Mouse (Mus musculus) right cerebral cortex, postnatal 36 days (tissue): ENCODE results near the gene Gm32742.

ENCODE experiments used
- DNase-seq, 2 experiments: peaks; one replicate each; pipeline ENCODE4 v3.0.0; 2022; ENCODE audit warnings: low spot score in 2 of 2, mixed read lengths in 1 of 2

The Gm32742 gene

GRCm38 (mm10) chr9:51165312-51166180, at the start of gene Gm32742:
TSS of gene Gm32742 (minus strand) at chr9:51165517.
- no peak for DNase-seq

DNA sequence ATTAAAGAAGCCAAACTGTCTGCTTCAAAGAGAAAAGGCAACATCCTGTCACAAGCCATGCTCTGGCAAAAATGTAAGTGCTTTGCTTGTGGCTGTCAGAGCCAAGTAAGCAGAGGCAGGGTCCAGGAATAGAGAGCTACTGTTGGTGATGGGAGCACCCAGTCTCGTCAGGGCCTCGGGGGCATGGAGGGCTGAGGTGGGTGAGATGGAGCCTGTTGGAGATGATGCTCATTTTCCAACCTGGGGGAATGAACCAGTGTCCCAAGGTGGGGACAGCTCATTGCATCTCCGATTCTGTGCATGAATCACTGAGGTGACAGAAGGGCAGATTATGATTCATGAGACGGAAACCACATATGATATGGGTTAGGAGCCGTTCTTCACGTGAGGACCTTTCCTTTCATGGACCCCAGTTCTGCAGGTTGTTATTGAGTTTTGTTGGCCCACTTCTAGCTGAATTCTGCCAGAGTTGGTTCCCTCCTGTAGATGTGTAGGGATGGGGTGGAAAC, 48.5 kb upstream of the Gm32742 start:
- DNase-seq = no peak

- DNase-seq = no peak
Measured at GRCm38 (mm10) chr9:51213023-51213728, 47.9 kb upstream of the Gm32742 start, which contains the start of gene Pou2af1. TSS of gene Pou2af1 (plus strand) at chr9:51213708.

DNA sequence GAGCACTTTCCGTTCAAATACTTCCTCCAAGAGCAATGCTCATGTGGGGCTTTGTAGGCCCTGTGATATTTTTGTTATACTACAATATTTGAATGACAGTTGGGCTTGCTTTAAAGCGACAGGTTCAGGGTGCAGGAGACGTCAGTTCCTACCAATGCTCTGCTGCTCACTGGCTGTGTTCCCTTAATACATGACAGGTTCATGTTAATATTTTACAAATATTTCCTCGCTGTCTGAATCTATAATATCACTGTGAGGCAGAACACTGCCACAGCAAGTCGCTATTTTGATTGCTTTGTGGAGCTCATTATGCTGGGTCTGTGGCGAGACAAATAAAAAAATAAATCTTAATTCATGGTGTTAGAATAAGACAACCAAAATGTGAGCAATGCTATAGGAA, 45.9 kb upstream of the Gm32742 start:
- DNase-seq = no peak

- no peak for DNase-seq
Measured at GRCm38 (mm10) chr9:51208974-51209332, 43.6 kb upstream of the Gm32742 start.

- DNase-seq = no peak
Measured at GRCm38 (mm10) chr9:51194790-51195189, 29.5 kb upstream of the Gm32742 start.

GRCm38 (mm10) chr9:51190655-51191054, 25.3 kb upstream of the Gm32742 start:
- DNase-seq = no peak

GRCm38 (mm10) chr9:51185871-51186270, 20.6 kb upstream of the Gm32742 start:
- no peak for DNase-seq

DNA sequence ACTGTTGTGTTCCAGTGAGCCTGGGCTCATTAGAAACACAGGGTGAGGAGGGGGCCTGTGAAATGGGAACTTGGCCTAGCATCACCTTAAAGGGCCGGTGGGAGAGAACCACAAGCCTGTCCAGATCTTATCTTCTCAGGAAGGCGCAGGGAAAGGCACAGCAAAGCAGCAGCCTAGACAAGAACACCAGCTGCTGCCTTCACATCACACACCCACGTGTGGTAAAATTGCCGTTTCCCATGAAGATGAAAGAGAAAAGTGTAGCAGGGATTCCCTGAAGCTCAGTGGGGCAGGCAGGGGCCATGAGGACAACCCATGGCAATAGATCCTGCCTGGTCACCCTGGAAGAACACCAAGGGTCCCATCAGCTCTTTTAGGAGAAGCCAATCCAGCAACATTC, 20.1 kb upstream of the Gm32742 start:
- peak; percentile 46 to 62 for DNase-seq

GRCm38 (mm10) chr9:51182716-51183710, 17.7 kb upstream of the Gm32742 start:
- no peak for DNase-seq

GRCm38 (mm10) chr9:51180621-51181020, 15.3 kb upstream of the Gm32742 start:
- peak; percentile 55 to 56 for DNase-seq

DNA sequence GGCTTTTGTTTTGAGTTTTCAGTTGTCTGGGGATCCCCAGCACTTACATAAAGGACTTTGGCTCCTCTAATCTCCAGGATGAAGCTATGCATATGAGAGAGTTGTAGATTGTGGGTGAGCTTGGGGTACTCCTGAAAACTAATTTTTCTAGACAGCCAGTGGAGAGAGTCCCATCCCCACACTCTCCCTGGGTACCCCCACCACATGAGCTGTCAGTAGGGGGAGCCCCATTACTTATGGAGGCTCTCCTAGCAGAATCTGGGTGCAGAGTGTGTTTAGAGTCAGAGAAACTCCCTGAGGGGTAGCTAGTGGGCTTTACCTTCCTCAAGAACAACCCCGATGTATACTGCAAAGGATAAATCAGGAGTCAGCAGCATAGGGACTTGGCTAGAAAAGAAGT, 13.0 kb upstream of the Gm32742 start:
- no peak for DNase-seq

DNA sequence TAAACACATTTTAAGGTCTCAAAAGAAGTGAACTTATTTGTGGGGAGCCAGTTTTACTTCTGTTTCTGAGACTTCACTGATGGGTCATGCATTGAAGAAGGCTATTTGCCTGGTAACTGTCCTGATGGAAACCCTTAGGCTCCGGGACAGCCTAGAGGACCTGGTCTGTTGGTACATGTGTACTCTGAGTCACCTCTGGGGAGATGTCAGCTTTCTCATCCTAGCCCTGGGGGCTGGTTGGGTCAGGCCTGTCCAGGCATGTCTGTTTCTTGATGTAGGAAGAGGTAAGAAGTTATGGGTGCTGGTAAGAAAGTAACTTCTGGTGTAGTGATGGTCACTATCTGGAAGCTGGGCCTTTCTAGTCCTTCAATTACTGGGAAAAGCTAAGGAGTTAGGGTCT, 10.4 kb upstream of the Gm32742 start:
- no peak for DNase-seq

DNA sequence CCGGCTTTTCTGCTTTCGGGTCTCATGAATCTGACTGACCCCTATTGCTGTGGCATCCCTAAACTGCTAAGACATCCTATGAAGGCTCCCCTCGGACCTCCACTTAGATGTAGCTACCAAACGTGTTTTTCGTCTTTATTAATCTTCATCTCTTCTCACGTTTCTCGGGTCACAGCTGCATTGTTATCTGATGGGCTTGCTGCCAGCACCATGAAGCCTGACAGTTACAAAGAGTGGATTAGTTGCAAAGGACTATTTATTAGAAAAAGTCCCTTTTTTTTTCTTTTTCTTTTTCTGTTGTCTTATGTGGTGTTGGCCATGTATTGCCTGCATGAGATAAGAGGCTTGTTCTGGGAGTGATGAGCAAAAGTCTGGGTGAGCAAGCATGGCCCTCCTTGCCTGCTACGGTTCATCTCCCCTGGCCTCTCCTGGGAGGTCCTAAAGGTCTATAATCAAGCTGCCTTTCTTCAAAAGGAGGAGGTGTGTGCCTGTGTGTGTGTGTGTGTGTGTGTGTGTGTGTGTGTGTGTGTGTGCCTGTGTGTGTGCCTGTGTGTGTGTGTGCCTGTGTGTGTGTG, 9.7 kb upstream of the Gm32742 start:
- no peak for DNase-seq

DNA sequence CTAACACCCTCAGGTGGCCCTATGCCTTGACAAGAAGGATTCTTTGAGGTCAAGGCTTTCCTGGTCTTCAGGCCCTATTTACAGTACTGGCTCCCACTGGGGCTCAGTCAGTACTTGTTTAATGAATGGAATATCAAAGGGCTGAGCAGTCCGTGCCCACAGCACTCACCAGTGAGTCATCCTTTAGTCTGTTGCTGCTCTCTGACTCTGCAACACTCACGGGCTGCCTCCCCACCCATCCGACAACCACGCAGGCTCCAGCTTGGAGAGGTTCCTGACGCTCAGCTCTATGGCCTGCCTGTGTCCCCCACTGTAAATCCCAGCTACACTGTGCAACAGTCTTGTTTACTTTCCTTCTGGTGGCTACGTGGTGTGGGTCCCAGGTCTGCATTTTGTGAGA, 5.0 kb upstream of the Gm32742 start:
- no peak for DNase-seq

- no peak for DNase-seq
Measured at GRCm38 (mm10) chr9:51169133-51169532, 3.8 kb upstream of the Gm32742 start.

DNA sequence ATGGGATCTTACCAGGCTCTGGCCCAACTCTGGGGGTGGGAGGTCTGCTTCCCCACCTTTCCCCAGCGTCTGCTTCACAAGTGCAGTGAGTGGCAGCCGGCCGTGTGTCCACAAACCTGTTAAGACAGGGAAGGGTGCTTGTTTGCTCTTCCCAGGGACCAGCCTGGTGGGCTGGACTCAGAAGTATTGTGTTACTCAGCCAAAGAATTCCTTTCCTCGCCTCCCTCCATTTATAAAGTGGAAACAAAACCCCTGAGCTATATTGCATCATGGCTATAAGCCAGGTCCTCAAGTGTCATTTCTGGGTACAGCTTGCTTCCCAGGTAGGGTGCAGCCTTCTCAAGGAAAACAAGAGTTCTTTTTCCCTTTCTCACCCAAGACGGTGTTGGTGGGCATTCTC, 3.4 kb upstream of the Gm32742 start:
- no peak for DNase-seq

DNA sequence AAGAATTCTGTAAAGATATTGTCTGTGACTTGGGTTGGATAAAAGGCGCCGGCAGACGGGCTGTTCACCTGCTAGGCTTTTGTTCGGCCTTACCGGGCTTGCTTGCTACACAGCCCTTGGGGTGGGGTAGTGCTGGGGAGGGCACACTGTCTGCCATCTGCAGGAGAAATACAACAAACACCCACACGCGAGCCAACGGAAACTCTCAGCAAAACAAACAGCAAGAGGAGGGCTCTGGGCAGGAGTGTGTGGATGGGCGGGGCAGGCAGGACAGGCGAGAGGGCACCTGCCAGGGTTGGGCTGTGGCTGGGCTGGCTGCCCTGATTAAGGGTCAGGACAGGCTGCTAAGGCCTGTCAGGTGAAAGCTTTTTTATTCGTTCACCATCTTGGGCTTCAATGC, 2.6 kb upstream of the Gm32742 start:
- DNase-seq = no peak

DNA sequence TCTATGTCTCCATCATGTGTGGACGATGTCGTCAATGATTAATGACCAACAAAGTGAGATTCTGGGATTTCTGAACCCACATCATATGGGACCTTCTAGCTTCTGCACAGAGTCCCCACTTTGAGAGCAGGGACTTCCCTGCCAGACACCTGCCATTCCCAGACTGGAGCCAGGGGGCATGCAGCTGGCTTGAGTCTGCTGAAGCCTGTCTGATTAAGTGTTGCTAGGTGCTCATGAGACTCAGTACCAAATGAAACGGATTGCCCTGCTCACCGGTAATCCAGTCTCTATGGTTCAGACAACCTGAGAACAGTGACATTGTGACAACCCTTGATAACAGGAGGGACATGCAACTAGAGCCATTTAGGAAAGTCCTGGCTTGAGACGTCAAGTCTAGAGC, 1.3 kb downstream of the Gm32742 start:
- no peak for DNase-seq

GRCm38 (mm10) chr9:51161771-51162388, 3.4 kb downstream of the Gm32742 start:
- peak; percentile 68 to 72 for DNase-seq
